Mouse (Mus musculus) lung, embryonic 16.5 days (tissue): ENCODE results near the gene Trpt1. TPM values are rescaled to one million over a fixed set of nuclear protein-coding genes. Genes with fewer than 3 reads are reported as not detected.

Experiments used
- ATAC-seq: fragments of 200-750 bp; cut with Nextera tagmentation; 2 replicates; pipeline ENCODE4 v1.8.0; 2017; ENCODE audit warnings: low read depth, mild to moderate bottlenecking, moderate library complexity
- H3K27ac ChIP-seq: fragments of 300-500 bp; sonication (generic); 2 replicates; pipeline ENCODE4 v1.5.1; 2014; ENCODE audit warnings: mild to moderate bottlenecking, control low read depth, low read length
- H3K27me3 ChIP-seq: fragments of 300-500 bp; sonication (generic); 2 replicates; pipeline ENCODE4 v1.6.1; 2014; ENCODE audit warnings: low read depth, low read length, mixed read lengths; ENCODE audit not compliant: control insufficient read depth, insufficient read depth
- H3K36me3 ChIP-seq: fragments of 300-500 bp; sonication (generic); 2 replicates; pipeline ENCODE4 v1.6.1; 2014; ENCODE audit warnings: low read length; ENCODE audit not compliant: control insufficient read depth, insufficient read depth
- H3K4me1 ChIP-seq: fragments of 300-500 bp; sonication (generic); replicated peaks from 2 replicates; pipeline ENCODE4 v1.6.1; 2014; ENCODE audit warnings: low read length, mixed read lengths; ENCODE audit not compliant: control insufficient read depth, insufficient read depth
- H3K4me2 ChIP-seq: fragments of 300-500 bp; sonication (generic); 2 replicates; pipeline ENCODE4 v1.6.1; 2014; ENCODE audit warnings: low read depth, low read length, control low read depth
- H3K4me3 ChIP-seq: fragments of 300-500 bp; sonication (generic); 2 replicates; pipeline ENCODE4 v1.5.1; 2014; ENCODE audit warnings: mild to moderate bottlenecking, low read length, control low read depth
- H3K9ac ChIP-seq: fragments of 300-500 bp; sonication (generic); 2 replicates; pipeline ENCODE4 v1.6.1; 2014; ENCODE audit warnings: low read length, control low read depth
- H3K9me3 ChIP-seq: fragments of 300-500 bp; sonication (generic); 2 replicates; pipeline ENCODE4 v1.6.1; 2016; ENCODE audit warnings: low read length; ENCODE audit not compliant: control insufficient read depth
- WGBS: fragments of 180-500 bp; shearing (Covaris S2); extraction: QIAGEN DNeasy Blood & Tissue Kit; methylation state at CpG from one replicate; pipeline ENCODE4 v1.1.7; 2014; 5-methylcytosine and 5-hydroxymethylcytosine counted together
- polyA plus RNA-seq: library from polyadenylated mRNA; unstranded; fragments of >200 nt; fragmentation: Nextera tagmentation; extraction: Ambion mirVana; gene quantifications from 2 replicates; pipeline ENCODE4 v1.2.1, GENCODE M21; 2015

Trpt1 gene
- polyA plus RNA-seq, 1 experiment from 2014 or later, result 10.9 TPM

DNA sequence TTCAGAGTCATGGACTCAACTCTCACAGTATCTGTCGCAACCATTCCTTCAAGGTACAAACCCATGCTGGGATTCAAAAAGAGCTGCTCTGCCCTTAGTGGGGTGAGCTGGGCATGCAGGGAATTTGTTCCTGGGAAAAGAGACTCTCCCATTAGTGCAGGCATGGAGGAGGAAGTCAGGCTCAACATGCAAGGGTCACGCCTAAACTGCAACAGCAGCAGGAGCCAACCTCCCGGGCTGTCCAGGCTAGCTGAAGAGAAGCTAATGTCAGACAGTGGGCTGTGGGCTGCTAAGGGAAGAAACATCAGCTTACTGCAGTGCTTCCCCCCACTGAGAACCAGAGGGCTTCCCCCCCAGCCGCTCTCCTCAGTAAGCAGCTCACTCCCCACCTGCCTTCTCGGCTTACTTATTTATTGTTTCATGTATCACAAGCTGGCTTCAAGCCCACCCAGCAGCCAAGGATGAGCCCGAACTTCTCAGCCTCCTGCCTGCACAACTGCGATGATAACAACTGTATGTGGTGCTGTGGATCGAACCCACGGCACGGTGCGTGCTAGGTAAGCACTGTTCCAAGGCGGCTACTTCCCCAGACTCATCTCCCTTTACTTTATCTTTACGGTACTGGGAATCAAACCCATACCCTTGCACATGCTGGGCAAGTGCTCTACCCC is 23.5 kb upstream of the Trpt1 start:
- Histone ChIP-seq H3K36me3 (peaks cover 2% of the 10 kb centered on the region), H3K4me3 (no peak overlapping the region), H3K9ac (no peak overlapping the region), H3K27me3 (no peaks in the 10 kb centered on the region), H3K4me2 (no peak overlapping the region), H3K4me1 (peaks cover 39% of the 10 kb centered on the region), H3K9me3 (no peaks in the 10 kb centered on the region), H3K27ac (no peak overlapping the region)
- no peak for ATAC-seq
- WGBS, result 76% methylated on average over 13 of the region's 13 CpGs

DNA sequence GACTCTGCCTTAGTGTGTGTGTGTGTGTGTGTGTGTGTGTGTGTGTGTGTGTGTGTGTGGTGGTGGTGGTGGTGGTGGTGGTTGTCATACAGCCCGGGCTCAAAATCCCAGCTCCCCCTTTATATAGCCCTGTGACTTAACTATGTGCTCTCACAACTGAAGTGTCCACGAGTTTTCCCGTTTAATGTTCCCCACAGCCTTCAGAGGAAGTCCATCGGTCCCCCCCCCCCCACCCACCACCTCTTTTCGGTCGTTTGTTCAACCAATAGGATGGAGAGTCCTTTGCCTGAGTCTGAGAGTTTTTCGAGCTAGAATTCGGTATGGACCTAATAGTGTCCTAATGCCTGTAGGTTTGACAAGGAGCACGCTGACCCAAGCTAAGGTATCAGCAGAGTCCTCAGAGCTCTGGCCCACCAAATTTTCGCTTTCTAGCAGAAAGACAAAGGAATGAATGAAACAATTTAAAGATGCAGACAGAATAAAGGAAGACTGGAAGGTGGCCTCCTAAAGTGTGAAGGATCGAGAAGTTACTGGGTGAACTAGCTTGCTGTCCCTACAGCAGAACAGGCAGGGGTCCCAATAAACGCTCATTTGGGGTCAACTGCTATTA is 22.2 kb upstream of the Trpt1 start:
- Histone ChIP-seq H3K27me3 (no peaks in the 10 kb centered on the region), H3K4me1 (peaks cover 40% of the 10 kb centered on the region), H3K36me3 (peaks cover 7% of the 10 kb centered on the region), H3K27ac (peak overlapping the region; percentile 34; the same call in 1 of the 2 replicates), H3K9ac (peak overlapping the region; percentile 78), H3K4me2 (peak overlapping the region; percentile 90), H3K4me3 (peak overlapping the region; percentile 73), H3K9me3 (no peaks in the 10 kb centered on the region)
- ATAC-seq, result no peak
- 29% methylated on average over 12 of the region's 12 CpGs for WGBS

DNA sequence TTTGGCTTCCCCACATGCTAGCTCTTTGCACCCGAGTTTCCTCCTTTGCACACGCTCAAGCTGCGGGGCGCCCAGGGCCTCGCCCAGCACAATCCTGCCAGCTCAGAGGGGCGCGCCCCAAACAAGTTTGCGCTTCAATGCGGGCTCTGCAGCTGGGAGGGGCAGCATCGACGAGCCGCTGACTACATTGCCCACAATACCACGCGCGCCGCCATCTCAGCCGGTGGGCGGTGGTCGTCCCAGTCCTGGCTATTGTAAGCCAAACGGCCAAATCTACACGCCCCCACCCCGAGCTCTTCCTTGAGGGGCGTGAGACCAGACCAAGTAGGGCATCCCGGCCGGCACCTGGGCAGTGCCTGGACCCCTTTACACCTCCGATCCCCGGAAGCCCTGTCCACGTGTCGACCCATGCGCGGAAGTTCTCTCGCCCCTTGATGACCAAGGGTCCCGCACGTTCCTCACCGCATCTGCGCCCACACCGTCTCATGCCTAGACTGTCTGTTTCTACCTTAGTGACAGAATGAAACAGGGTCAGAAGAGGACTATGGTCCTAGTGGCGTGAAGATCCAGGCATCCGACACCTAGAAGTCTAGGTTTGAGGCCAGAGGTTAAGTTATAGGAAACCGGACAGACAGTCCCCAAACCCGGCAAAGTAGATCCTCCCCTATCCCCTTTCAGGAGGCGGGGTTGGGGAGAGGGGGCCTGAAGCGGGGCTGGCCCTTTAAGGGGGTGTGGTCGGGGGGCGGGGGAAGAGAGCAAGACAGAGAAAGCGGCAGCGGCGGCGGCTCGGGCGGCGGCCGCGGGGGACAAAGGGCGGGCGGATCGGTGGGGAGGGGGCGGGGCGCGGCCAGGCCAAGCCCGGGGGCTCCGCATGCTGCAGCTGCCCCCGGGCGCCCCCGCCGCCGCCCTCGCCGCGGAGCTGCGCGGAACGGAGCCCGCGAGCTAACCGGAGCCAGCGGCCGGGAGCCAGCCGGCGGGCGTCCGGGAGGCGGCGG is 21.4 kb upstream of the Trpt1 start, which contains the start of gene Ppp1r14b:
Gene Ppp1r14b (plus strand): TSS at position 758 of the 995 bp plus-strand sequence.
- Histone ChIP-seq H3K36me3 (peaks cover 7% of the 10 kb centered on the region), H3K4me1 (peaks cover 45% of the 10 kb centered on the region), H3K9ac (peak within 1 kb of the TSS; percentile 78), H3K27me3 (no peaks in the 10 kb centered on the region), H3K27ac (peak within 1 kb of the TSS; percentile 92), H3K9me3 (no peaks in the 10 kb centered on the region), H3K4me2 (peak within 1 kb of the TSS; percentile 90), H3K4me3 (peak within 1 kb of the TSS; percentile 73)
- 1% methylated on average over 52 of the region's 84 CpGs for WGBS
- ATAC-seq, result peak; percentile 74

DNA sequence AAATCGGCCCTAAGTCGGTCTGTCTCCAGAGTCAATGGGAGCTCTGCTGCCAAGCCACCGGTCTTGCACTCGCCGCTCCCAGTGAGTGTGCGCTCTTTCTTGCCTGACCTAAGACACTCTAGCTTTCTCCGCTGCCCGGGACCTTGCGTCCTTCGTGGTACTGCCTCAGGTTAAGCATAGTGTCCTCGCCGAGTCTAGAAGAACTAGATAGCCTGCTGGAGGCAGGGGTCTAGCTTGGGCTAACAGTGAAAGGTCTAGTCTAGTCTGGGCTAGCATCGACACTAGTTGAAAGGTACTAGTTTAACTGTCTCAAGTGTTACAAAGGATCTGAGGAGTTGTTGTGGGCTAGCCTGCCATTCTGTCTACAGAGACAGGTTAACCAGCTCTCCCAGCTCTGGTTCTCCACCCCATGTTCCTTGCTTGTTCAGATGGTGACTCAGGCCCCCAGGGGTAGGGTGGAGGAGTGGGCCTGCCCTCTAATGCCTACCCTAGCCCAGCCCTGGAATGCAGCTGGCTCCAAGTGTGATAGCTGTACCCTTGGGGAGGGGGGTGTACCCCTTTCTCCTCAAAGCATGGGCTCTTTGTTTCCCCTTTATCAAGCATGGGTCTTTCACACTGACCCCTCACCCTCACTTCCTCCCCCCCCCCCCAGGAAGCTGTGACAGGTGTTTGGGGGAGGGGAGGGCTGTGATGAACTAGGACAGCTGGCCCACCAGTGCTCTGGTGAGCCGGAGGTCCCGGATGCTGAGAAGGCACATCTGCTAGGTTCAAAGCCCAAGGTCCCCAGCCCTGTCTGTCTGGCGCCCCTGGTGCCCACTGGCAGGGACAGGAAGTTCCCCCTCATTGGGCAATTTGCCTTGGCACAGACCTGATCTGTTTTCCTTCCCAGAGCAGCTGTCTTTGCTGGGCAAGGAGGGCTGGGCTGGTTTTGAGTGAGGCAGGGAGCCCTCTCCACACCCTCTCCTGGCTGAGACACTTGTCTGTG is 20.1 kb upstream of the Trpt1 start, which contains the start of gene Plcb3:
Gene Plcb3 (minus strand): TSS at position 934 of the 985 bp plus-strand sequence.
- Histone ChIP-seq H3K4me1 (peaks cover 33% of the 10 kb centered on the region), H3K36me3 (peaks cover 7% of the 10 kb centered on the region), H3K27ac (peak within 1 kb of the TSS; percentile 92), H3K9ac (peak within 1 kb of the TSS; percentile 78), H3K9me3 (no peaks in the 10 kb centered on the region), H3K27me3 (no peaks in the 10 kb centered on the region), H3K4me3 (peak within 1 kb of the TSS; percentile 73), H3K4me2 (peak within 1 kb of the TSS; percentile 90)
- ATAC-seq, result no peak
- WGBS, result 0% methylated on average over 16 of the region's 16 CpGs

DNA sequence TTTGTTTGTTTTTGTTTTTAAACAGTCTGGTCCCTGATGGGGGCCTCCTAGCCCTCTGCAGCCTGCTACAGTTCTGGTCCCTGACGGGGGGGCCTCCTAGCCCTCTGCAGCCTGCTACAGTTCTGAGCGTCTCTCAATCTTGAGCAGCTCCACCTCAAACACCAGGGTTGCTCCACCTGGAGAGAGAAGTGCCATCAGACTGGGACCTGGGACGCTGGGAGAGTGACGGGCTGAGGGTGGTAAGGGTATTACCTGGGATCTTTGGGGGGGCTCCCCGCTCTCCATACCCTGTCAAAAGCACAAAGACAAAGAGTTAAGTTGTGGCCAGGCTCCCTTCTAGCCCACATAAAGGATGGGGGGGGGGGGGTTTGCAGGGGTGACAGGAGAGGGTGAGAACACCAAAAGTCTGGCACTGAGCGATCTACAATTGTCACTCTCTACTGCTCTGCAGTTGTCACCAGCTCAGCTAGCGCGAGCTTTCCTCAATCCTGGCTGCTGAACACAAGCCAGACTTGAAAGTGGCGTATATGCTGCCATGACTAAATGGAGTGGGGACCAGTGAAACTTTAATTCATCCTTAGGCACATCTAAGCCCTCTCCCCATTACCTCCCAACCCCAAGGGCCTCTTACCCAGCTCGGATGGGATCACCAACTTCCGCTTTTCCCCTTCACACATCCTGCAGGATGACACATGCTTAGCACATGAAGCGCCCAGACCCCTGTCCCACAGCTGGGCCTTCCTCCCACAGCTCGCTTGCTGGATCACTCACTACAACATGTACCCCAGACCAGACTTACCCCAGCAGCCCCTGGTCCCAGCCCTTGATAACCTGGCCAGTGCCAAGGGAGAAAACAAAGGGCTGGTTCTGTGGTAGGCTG is 17.9 kb upstream of the Trpt1 start:
- H3K9ac ChIP-seq, result peak overlapping the region; percentile 46; the same call in 1 of the 2 replicates
- WGBS, result 72% methylated on average over 13 of the region's 13 CpGs
- H3K27ac ChIP-seq, result no peak overlapping the region
- no peak for ATAC-seq
- H3K27me3 ChIP-seq, result no peaks in the 10 kb centered on the region
- peaks cover 7% of the 10 kb centered on the region for H3K36me3 ChIP-seq
- peaks cover 39% of the 10 kb centered on the region for H3K4me1 ChIP-seq
- H3K9me3 ChIP-seq, result no peaks in the 10 kb centered on the region
- no peak overlapping the region; the same call in 1 of the 2 replicates for H3K4me3 ChIP-seq
- peak overlapping the region; percentile 56 for H3K4me2 ChIP-seq

DNA sequence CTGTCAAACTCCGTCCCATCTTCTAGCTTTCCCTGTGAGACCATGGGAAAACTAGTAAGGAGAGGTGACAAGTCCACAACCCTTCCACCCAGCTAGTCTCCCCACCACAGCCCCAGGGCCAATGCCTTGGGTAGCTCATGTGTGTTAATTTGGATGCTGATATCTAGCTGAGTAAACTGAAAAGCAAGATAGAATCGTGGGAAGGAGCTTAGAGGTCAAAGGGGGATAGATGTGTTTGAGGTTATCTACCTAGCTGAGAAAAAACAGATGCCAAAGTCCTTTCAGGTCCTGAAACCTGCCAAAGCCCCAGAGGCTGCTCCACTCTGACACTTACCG is 17.3 kb upstream of the Trpt1 start:
- Histone ChIP-seq H3K9ac (peak overlapping the region; percentile 74; the same call in 1 of the 2 replicates), H3K36me3 (peaks cover 7% of the 10 kb centered on the region), H3K27ac (no peak overlapping the region), H3K4me2 (peak overlapping the region; percentile 56), H3K4me3 (peak overlapping the region; percentile 65), H3K9me3 (no peaks in the 10 kb centered on the region), H3K27me3 (no peaks in the 10 kb centered on the region), H3K4me1 (peaks cover 39% of the 10 kb centered on the region)
- ATAC-seq, result no peak
- 34% methylated on average over 3 of the region's 3 CpGs for WGBS

DNA sequence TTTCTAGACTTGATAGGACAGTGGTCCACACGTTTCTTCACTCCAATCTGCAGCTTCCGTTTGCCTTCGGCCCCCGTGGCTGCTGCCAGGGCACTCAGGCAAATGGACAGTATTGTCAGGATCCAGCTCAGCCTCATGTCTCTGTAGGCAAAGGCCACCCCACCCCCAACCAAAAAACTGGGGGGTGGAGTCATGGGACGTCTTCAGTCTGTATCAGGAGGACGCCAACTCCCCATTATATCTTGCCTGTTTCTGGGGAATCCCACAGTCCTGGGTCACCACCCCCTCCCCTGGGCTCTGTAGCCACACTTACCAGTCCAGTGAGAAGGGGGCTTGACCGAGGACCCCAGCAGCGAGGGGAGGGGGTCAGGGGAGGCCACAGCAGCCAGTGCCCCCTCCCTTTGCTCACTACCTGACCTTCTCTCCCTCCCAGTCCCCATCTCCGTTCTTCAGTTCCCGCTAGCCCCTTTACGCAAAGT is 16.9 kb upstream of the Trpt1 start:
- H3K27ac ChIP-seq, result no peak overlapping the region
- H3K36me3 ChIP-seq, result peaks cover 8% of the 10 kb centered on the region
- H3K9me3 ChIP-seq, result no peaks in the 10 kb centered on the region
- WGBS, result 7% methylated on average over 11 of the region's 11 CpGs
- no peak for ATAC-seq
- peak overlapping the region; percentile 65 for H3K4me3 ChIP-seq
- peaks cover 35% of the 10 kb centered on the region for H3K4me1 ChIP-seq
- peak overlapping the region; percentile 74 for H3K9ac ChIP-seq
- H3K27me3 ChIP-seq, result no peaks in the 10 kb centered on the region
- H3K4me2 ChIP-seq, result peak overlapping the region; percentile 56
